ENCODE assay signal across 8 mouse cellular contexts in the genomic region with DNA sequence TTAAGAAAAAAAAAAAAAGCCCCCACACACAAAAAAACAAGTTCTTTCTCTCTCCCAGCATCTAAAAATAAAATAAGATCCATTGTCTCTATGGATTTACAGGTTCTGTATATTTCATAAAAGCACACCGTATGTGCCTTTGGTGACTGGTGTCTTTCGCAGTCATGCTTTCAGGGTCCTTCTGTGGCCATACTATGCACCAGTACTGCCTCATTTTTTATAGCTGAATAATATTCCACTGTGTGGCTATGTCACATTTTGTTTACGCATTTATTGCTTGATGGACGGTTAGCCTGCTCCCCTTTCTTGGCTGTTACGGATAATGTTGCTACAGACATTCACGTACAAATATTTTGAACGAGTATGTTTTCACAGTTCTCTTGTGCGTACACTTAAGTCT. TPM values are rescaled to one million over a fixed set of nuclear protein-coding genes. Genes with fewer than 3 reads are reported as not detected.
A peak's percentile ranks its signal among the peaks of the same experiment; 100 is the strongest.
DNase-seq lines count a peak whose midpoint lies in the region; ATAC-seq and TF ChIP-seq lines count a peak whose summit lies in the region.
"Had no signal": no experiment of that assay in that cellular context is flagged by ENCODE, and none has a peak within 500 bp of the region (broad histone marks: within the 10 kb centered on the region; RNA-seq: fewer than 3 reads in every experiment).

No protein-coding gene starts in this region.

- TF ChIP-seq EP300 in liver, embryonic 14.5 days (IDR thresholded peaks at IDR 0.05; ENCODE audit: low read depth): no peak

- H3K36me3 ChIP-seq in C2C12 (ENCODE audit: control insufficient read depth, insufficient read depth): peaks cover 28% of the 10 kb centered on the region
- H3K36me3 ChIP-seq in E14TG2a.4 (ENCODE audit: insufficient read depth, low read length): peaks cover 64% of the 10 kb centered on the region
- peaks cover 10% of the 10 kb centered on the region; the same call in 1 of the 2 replicates for H3K36me3 ChIP-seq in forebrain, embryonic 15.5 days
- H3K36me3 ChIP-seq in liver, embryonic 14.5 days (replicated peaks; ENCODE audit: control insufficient read depth, insufficient read depth, low read depth): peaks cover 12% of the 10 kb centered on the region

- no peaks in the 10 kb centered on the region for H3K9me3 ChIP-seq in E14TG2a.4 (ENCODE audit: low read length)
- H3K9me3 ChIP-seq in forebrain, embryonic 15.5 days: no peaks in the 10 kb centered on the region
- no peaks in the 10 kb centered on the region for H3K9me3 ChIP-seq in liver, embryonic 14.5 days (ENCODE audit: control insufficient read depth, low read length)

- H3K4me2 ChIP-seq in forebrain, embryonic 15.5 days (replicated peaks): peak overlapping the region; percentile 77
- H3K4me2 ChIP-seq in liver, embryonic 14.5 days (ENCODE audit: low read depth): peak overlapping the region; percentile 95

- no peak for ATAC-seq in forebrain, embryonic 15.5 days (replicated peaks)
- ATAC-seq in liver, embryonic 14.5 days (ENCODE audit: insufficient read depth): no peak

- H3K79me3 ChIP-seq in C2C12 (ENCODE audit: low read depth): peaks cover 6% of the 10 kb centered on the region

- no peak overlapping the region for H3K9ac ChIP-seq in forebrain, embryonic 15.5 days (replicated peaks)
- peak overlapping the region; percentile 86 for H3K9ac ChIP-seq in liver, embryonic 14.5 days (replicated peaks)

- no peak for TF ChIP-seq CTCF in C2C12 (IDR thresholded peaks at IDR 0.05; ENCODE audit: control insufficient read depth, insufficient read depth, insufficient read length)
- no peak for TF ChIP-seq CTCF in E14TG2a.4 (conservative IDR thresholded peaks at IDR 0.05; ENCODE audit: low read length)
- TF ChIP-seq CTCF in liver, embryonic 14.5 days (IDR thresholded peaks at IDR 0.05; ENCODE audit: low read depth): no peak
- no peak for TF ChIP-seq CTCF in layer of hippocampus, adult 2 months (conservative IDR thresholded peaks at IDR 0.05)

- no peak for DNase-seq in liver, embryonic 14.5 days (ENCODE audit: low read depth in 3 of 3, low spot score in 3 of 3)
- DNase-seq in cerebellum, adult 9-10 months: no peak
- DNase-seq in layer of hippocampus, adult 2 months (ENCODE audit: low spot score in 2 of 2): no peak
- no peak for DNase-seq in left cerebral cortex, adult 11 months (ENCODE audit: low spot score)

- H3ac ChIP-seq in C2C12 (ENCODE audit: control insufficient read depth, insufficient read length, low read depth): no peak overlapping the region

- H3K4me3 ChIP-seq in C2C12 (ENCODE audit: insufficient read depth, poor library complexity, severe bottlenecking) (peak overlapping the region; percentile 48), E14TG2a.4 (replicated peaks; ENCODE audit: low read length) (peak overlapping the region; percentile 94)
- H3K4me3 ChIP-seq in forebrain, embryonic 15.5 days: peak overlapping the region; percentile 80
- H3K4me3 ChIP-seq in liver, embryonic 14.5 days (ENCODE audit: insufficient read depth in 1 of 2, low read depth in 2 of 2, low read length in 2 of 2): peak overlapping the region; percentile 76
- H3K4me3 ChIP-seq in layer of hippocampus, adult 2 months: no peak overlapping the region

- H3K27me3 ChIP-seq in C2C12 (ENCODE audit: control insufficient read depth, insufficient read depth, insufficient read length) (no peaks in the 10 kb centered on the region), E14TG2a.4 (ENCODE audit: insufficient read depth, low read length) (no peaks in the 10 kb centered on the region)
- H3K27me3 ChIP-seq in forebrain, embryonic 15.5 days: no peaks in the 10 kb centered on the region
- H3K27me3 ChIP-seq in liver, embryonic 14.5 days (ENCODE audit: control insufficient read depth, insufficient read depth, low read length): no peaks in the 10 kb centered on the region

- H3K27ac ChIP-seq in forebrain, embryonic 15.5 days (replicated peaks): no peak overlapping the region
- peak overlapping the region; percentile 77; the same call in 1 of the 2 replicates for H3K27ac ChIP-seq in liver, embryonic 14.5 days
- no peak overlapping the region for H3K27ac ChIP-seq in layer of hippocampus, adult 2 months

- peaks cover 58% of the 10 kb centered on the region for H3K4me1 ChIP-seq in E14TG2a.4 (replicated peaks; ENCODE audit: low read depth, low read length)
- H3K4me1 ChIP-seq in forebrain, embryonic 15.5 days: peaks cover 17% of the 10 kb centered on the region
- peaks cover 14 to 17% of the 10 kb centered on the region in 2 experiments for H3K4me1 ChIP-seq in liver, embryonic 14.5 days (replicated peaks; ENCODE audit: control insufficient read depth in 2 of 2, insufficient read depth in 2 of 2, low read length in 1 of 2)

- WGBS in forebrain, embryonic 15.5 days: 55% methylated on average over 8 of the region's 8 CpGs
- WGBS in liver, embryonic 14.5 days (ENCODE audit: insufficient replicate concordance): 36% methylated on average over 8 of the region's 8 CpGs

- H3K79me2 ChIP-seq in C2C12 (ENCODE audit: control insufficient read depth, insufficient read depth): peaks cover 31% of the 10 kb centered on the region

TF ChIP-seq in C2C12, 6 proteins besides CTCF, POLR2A, EP300 and RAD21:
- no peak for TF ChIP-seq MYOD1 (IDR thresholded peaks at IDR 0.05; ENCODE audit: control insufficient read depth, insufficient read length, low read depth)
TF ChIP-seq in C2C12: peak in this region for 0.

RNA-seq across cellular contexts. Expression of a gene that starts 0.6 kb away (rescaled TPM):
- polyA plus RNA-seq in C2C12 (2012; fragmentation: generic; extraction: Trizol): 57.0 TPM
- 123 and 127 TPM in 2 replicates for polyA plus RNA-seq in forebrain, embryonic 15.5 days (2015; fragmentation: Nextera tagmentation; extraction: Ambion mirVana)
- 45.0 and 61.3 TPM in 2 replicates for polyA plus RNA-seq in liver, embryonic 14.5 days (2012; rRNA removed)
- polyA plus RNA-seq in liver, embryonic 14.5 days (2014; fragmentation: Nextera tagmentation; extraction: Ambion mirVana): 56.8 and 58.6 TPM in 2 replicates
- total RNA-seq in layer of hippocampus, adult 2 months (2021): 10 to 100 TPM; 60.8 to 66.0 TPM

RNA-seq across cellular contexts. Expression of a gene that starts 0.8 kb away (rescaled TPM):
- 10.1 TPM for polyA plus RNA-seq in C2C12 (2012; fragmentation: generic; extraction: Trizol)
- 9.7 and 11.2 TPM in 2 replicates for polyA plus RNA-seq in forebrain, embryonic 15.5 days (2015; fragmentation: Nextera tagmentation; extraction: Ambion mirVana)
- 12.8 and 15.4 TPM in 2 replicates for polyA plus RNA-seq in liver, embryonic 14.5 days (2012; rRNA removed)
- polyA plus RNA-seq in liver, embryonic 14.5 days (2014; fragmentation: Nextera tagmentation; extraction: Ambion mirVana): 13.0 and 15.7 TPM in 2 replicates
- total RNA-seq in layer of hippocampus, adult 2 months (2021): under 1 TPM; 0.27 to 0.41 TPM
- polyA plus RNA-seq: liver, adult 2 months had no signal

RNA-seq across cellular contexts. Expression of a gene that starts 23.4 kb away (rescaled TPM):
- 346 TPM for polyA plus RNA-seq in C2C12 (2012; fragmentation: generic; extraction: Trizol)
- polyA plus RNA-seq in forebrain, embryonic 15.5 days (2015; fragmentation: Nextera tagmentation; extraction: Ambion mirVana): 160 and 164 TPM in 2 replicates
- polyA plus RNA-seq in liver, embryonic 14.5 days (2012; rRNA removed): 36.3 and 52.7 TPM in 2 replicates
- polyA plus RNA-seq in liver, embryonic 14.5 days (2014; fragmentation: Nextera tagmentation; extraction: Ambion mirVana): 66.4 and 73.4 TPM in 2 replicates
- total RNA-seq in layer of hippocampus, adult 2 months (2021): 10 to 100 TPM; 74.8 to 75.8 TPM

RNA-seq across cellular contexts. Expression of a gene that starts 24.3 kb away (rescaled TPM):
- 10.4 TPM for polyA plus RNA-seq in C2C12 (2012; fragmentation: generic; extraction: Trizol)
- polyA plus RNA-seq in forebrain, embryonic 15.5 days (2015; fragmentation: Nextera tagmentation; extraction: Ambion mirVana): 9.3 and 11.7 TPM in 2 replicates
- 2.8 and 3.6 TPM in 2 replicates for polyA plus RNA-seq in liver, embryonic 14.5 days (2012; rRNA removed)
- 1.8 and 2.7 TPM in 2 replicates for polyA plus RNA-seq in liver, embryonic 14.5 days (2014; fragmentation: Nextera tagmentation; extraction: Ambion mirVana)
- total RNA-seq in layer of hippocampus, adult 2 months (2021): 10 to 100 TPM; 25.5 to 27.7 TPM

RNA-seq across cellular contexts. Expression of a gene that starts 51.3 kb away (rescaled TPM):
- 2.7 TPM for polyA plus RNA-seq in C2C12 (2012; fragmentation: generic; extraction: Trizol)
- polyA plus RNA-seq in forebrain, embryonic 15.5 days (2015; fragmentation: Nextera tagmentation; extraction: Ambion mirVana): 1.0 and 1.3 TPM in 2 replicates
- 3.2 and 3.9 TPM in 2 replicates for polyA plus RNA-seq in liver, embryonic 14.5 days (2012; rRNA removed)
- 1.3 and 1.4 TPM in 2 replicates for polyA plus RNA-seq in liver, embryonic 14.5 days (2014; fragmentation: Nextera tagmentation; extraction: Ambion mirVana)
- total RNA-seq in layer of hippocampus, adult 2 months (2021): 10 to 100 TPM; 18.7 to 19.5 TPM
